Mouse (Mus musculus) left cerebral cortex, postnatal 10 days (tissue): ENCODE data around the gene Nox1. TPM values are rescaled to one million over a fixed set of nuclear protein-coding genes. Genes with fewer than 3 reads are reported as not detected.

Experiments used
- DNase-seq, 2 experiments: peaks; one replicate each; pipeline ENCODE4 v3.0.0; 2021 to 2022; ENCODE audit warnings: low spot score in 2 of 2, mixed read lengths in 1 of 2; ENCODE audit errors: extremely low spot score in 1 of 2
- intact Hi-C: fragments of 180-260 bp; cut with DNase I; formaldehyde crosslinking; loops from one replicate; pipeline ENCODE4 v1.15.1; 2025
- microRNA-seq: library from miRNA; unstranded; fragments of <30 nt; microRNA quantifications from one replicate; pipeline ENCODE4 v1.2.0, GENCODE M21; 2022
- total RNA-seq, 2 experiments: library from RNA; stranded (reverse); gene quantifications; 2 replicates each; pipeline ENCODE4 v1.2.3; 2021

The Nox1 gene
- total RNA-seq, 2 experiments from 2014 or later = not detected

- no peak for DNase-seq
- intact Hi-C loops = no loop called here
These were observed 81.7 kb downstream of the Nox1 start for GRCm38 (mm10) chrX:134140024-134140423.

- intact Hi-C loops = loop anchor here (10.0 kb wide), 1 partner anchor 161 kb away; the partner anchor contains the start of gene Tmem35a
These were observed 87.9 kb downstream of the Nox1 start for GRCm38 (mm10) chrX:134133821-134134220.

GRCm38 (mm10) chrX:134132295-134132694, 89.5 kb downstream of the Nox1 start:
- peak; percentile 7 to 21 for DNase-seq
- intact Hi-C loops = loop anchor here (10.0 kb wide), 1 partner anchor 163 kb away; the partner anchor contains the start of gene Tmem35a

More at GRCm38 (mm10) chrX:134133821-134134220, 87.9 kb downstream of the Nox1 start:
- DNase-seq = no peak

GRCm38 (mm10) chrX:134128549-134128948, 93.2 kb downstream of the Nox1 start:
- no peak for DNase-seq
- intact Hi-C loops = no loop called here

- intact Hi-C loops = no loop called here
- no peak for DNase-seq
These were observed 105.3 kb downstream of the Nox1 start for GRCm38 (mm10) chrX:134116417-134116816.

- no peak for DNase-seq
- intact Hi-C loops = no loop called here
These were observed 110.0 kb downstream of the Nox1 start for GRCm38 (mm10) chrX:134111767-134112166.

GRCm38 (mm10) chrX:134102641-134103040, 119.1 kb downstream of the Nox1 start:
- DNase-seq = peak in 1 of 2 experiments; percentile 1
- intact Hi-C loops = no loop called here

GRCm38 (mm10) chrX:134085453-134085852, 136.3 kb downstream of the Nox1 start:
- intact Hi-C loops = no loop called here
- DNase-seq = no peak

GRCm38 (mm10) chrX:134059764-134060163, 162.0 kb downstream of the Nox1 start:
- intact Hi-C loops = loop anchor here (10.0 kb wide), 2 partner anchors 245 to 375 kb away; partner anchors contain the start of gene Cenpi
- no peak for DNase-seq

GRCm38 (mm10) chrX:134058987-134059712, 162.6 kb downstream of the Nox1 start, which contains the start of gene Cstf2:
Gene Cstf2 (plus strand): TSS chrX:134059187.
- DNase-seq = peak; percentile 91 to 95
- intact Hi-C loops = no loop called here

- no peak for DNase-seq
- intact Hi-C loops = no loop called here
These were observed 163.5 kb downstream of the Nox1 start for GRCm38 (mm10) chrX:134058040-134058875.

GRCm38 (mm10) chrX:134056897-134057296, 164.9 kb downstream of the Nox1 start:
- intact Hi-C loops = no loop called here
- DNase-seq = no peak

GRCm38 (mm10) chrX:134048994-134049393, 172.8 kb downstream of the Nox1 start:
- DNase-seq = no peak
- intact Hi-C loops = no loop called here

Small RNAs within 50 kb of the gene (microRNA-seq; reads per million reads assigned to microRNA genes)
- gene Mir3112 = not detected

Other genes starting within 250 kb of the Nox1 start
- gene Sytl4, start 240.1 kb downstream of the Nox1 start, total RNA-seq = under 1 TPM; 0.41 to 0.59 TPM
- 100 to 1,000 TPM; 131 TPM for gene Cstf2, start 162.8 kb downstream of the Nox1 start, total RNA-seq
- gene Xkrx, start 59.9 kb downstream of the Nox1 start, total RNA-seq = 1 to 10 TPM in 1 of 2 experiments, under 1 TPM in 1; 0.95 to 1.5 TPM
- not detected for gene Arl13a, start 34.5 kb downstream of the Nox1 start, total RNA-seq
- gene Trmt2b, start 55.0 kb upstream of the Nox1 start, total RNA-seq = 1 to 10 TPM; 4.3 to 5.6 TPM
- gene Tmem35a, start 73.3 kb upstream of the Nox1 start, total RNA-seq = 100 to 1,000 TPM in 1 of 2 experiments, 10 to 100 TPM in 1; 94.8 to 104 TPM
- 1 to 10 TPM in 1 of 2 experiments, under 1 TPM in 1; 0.92 to 1.2 TPM for gene Cenpi, start 86.1 kb upstream of the Nox1 start, total RNA-seq
- 10 to 100 TPM; 53.9 to 55.4 TPM for gene Drp2, start 182.6 kb upstream of the Nox1 start, total RNA-seq